Mouse (Mus musculus): Measurements from ENCODE around the gene Dhx16. TPM values are rescaled to one million over a fixed set of nuclear protein-coding genes. Genes with fewer than 3 reads are reported as not detected.

Dhx16 gene
- polyA plus RNA-seq, 1 experiment from 2014 or later = 29.8 TPM

DNA sequence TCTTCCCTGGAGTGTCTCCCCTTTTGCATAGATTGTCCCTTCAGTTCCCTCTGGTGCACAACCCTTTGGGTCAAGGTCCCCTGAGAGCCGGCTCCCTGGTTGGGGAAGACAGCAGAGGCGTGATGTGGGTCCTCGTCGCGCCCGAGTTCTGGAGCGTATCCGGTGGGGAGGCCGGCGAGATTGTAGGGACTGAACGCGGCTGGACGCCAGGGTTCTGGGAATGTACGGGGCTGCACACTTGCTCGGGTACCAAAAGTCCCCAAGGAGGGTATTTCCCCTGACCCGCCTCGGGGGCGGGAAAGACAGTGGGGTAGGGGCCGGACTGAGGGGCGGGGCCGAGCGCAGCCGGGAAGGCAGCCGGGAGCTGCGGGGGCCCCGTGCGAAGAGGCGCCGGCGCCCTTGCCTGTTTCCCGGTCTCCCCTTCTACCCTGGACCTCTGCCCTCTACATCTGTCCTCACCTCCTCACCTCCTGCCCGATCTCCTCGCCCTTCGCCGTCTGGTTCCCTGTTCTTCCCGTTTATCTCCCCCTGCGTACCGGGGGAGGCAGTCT is 13.3 kb upstream of the Dhx16 start:
- Histone ChIP-seq H3K36me3 (ENCODE audit: control insufficient read depth, insufficient read depth) (peaks cover 3% of the 10 kb centered on the region; the same call in 1 of the 2 replicates), H3K27ac (ENCODE audit: low read length) (peak overlapping the region; percentile 78), H3K9ac (ENCODE audit: low read depth, low read length) (peak overlapping the region; percentile 52), H3K4me1 (ENCODE audit: control insufficient read depth, low read depth, low read length) (peaks cover 27% of the 10 kb centered on the region), H3K27me3 (ENCODE audit: control insufficient read depth, insufficient read depth, low read depth, low read length) (peaks cover 62% of the 10 kb centered on the region), H3K4me3 (ENCODE audit: low read depth, low read length) (peak overlapping the region; percentile 57), H3K9me3 (replicated peaks; ENCODE audit: control insufficient read depth, low read length) (peaks cover 2% of the 10 kb centered on the region; the same call in 1 of the 2 replicates), H3K4me2 (ENCODE audit: low read depth, low read length) (peak overlapping the region; percentile 79)
- ATAC-seq (ENCODE audit: low read depth) = peak; percentile 10; the same call in 1 of the 2 replicates
- 0% methylated on average over 37 of the region's 38 CpGs for WGBS (ENCODE audit: insufficient replicate concordance)

DNA sequence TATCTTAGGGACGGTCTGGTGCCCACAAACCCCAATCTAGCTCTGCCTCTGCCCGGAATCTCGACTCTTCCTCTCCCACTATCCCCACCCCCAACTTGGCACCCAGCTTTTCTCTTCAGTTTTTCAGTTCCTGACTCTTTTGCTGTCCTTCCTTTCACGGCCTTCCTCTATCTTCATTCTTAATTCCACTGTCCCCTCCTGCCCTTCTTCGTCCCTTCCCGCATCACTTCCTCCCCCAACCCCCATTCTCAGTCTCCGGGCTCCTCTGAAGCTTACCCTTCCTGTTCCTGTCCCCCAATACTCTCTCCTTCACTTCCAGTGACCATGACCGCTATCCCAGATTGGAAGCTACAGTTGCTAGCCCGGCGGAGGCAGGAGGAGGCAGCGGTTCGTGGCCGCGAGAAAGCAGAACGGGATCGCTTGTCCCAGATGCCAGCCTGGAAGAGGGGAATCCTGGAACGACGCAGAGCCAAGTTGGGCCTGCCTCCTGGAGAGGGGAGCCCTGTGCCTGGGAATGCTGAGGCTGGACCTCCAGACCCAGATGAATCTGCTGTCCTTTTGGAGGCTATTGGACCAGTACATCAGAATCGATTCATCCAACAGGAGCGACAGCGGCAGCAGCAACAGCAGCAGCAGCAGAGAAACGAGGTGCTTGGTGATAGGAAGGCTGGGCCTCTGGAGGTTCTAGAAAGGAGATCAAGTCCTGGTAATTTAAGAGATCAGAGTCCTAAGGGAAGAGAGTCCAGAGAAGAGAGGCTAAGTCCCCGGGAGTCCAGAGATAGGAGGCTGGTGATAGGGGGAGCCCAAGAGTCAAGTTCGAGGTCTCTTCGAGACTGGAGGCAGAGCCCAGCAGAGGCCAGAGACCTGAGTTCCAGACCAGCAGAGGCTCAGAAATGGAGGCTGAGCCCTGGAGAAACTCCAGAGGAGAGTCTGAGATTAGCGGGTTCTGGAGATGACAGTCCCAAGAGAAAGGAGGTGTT is 12.4 kb upstream of the Dhx16 start:
- Histone ChIP-seq H3K4me1 (ENCODE audit: control insufficient read depth, low read depth, low read length) (peaks cover 24% of the 10 kb centered on the region), H3K27ac (ENCODE audit: low read length) (peak overlapping the region; percentile 78), H3K4me2 (ENCODE audit: low read depth, low read length) (peak overlapping the region; percentile 79), H3K36me3 (ENCODE audit: control insufficient read depth, insufficient read depth) (peaks cover 3% of the 10 kb centered on the region; the same call in 1 of the 2 replicates), H3K9ac (ENCODE audit: low read depth, low read length) (peak overlapping the region; percentile 52), H3K9me3 (replicated peaks; ENCODE audit: control insufficient read depth, low read length) (peaks cover 2% of the 10 kb centered on the region; the same call in 1 of the 2 replicates), H3K4me3 (ENCODE audit: low read depth, low read length) (peak overlapping the region; percentile 57), H3K27me3 (ENCODE audit: control insufficient read depth, insufficient read depth, low read depth, low read length) (peaks cover 62% of the 10 kb centered on the region)
- 5% methylated on average over 26 of the region's 26 CpGs for WGBS (ENCODE audit: insufficient replicate concordance)
- no peak for ATAC-seq (ENCODE audit: low read depth)

DNA sequence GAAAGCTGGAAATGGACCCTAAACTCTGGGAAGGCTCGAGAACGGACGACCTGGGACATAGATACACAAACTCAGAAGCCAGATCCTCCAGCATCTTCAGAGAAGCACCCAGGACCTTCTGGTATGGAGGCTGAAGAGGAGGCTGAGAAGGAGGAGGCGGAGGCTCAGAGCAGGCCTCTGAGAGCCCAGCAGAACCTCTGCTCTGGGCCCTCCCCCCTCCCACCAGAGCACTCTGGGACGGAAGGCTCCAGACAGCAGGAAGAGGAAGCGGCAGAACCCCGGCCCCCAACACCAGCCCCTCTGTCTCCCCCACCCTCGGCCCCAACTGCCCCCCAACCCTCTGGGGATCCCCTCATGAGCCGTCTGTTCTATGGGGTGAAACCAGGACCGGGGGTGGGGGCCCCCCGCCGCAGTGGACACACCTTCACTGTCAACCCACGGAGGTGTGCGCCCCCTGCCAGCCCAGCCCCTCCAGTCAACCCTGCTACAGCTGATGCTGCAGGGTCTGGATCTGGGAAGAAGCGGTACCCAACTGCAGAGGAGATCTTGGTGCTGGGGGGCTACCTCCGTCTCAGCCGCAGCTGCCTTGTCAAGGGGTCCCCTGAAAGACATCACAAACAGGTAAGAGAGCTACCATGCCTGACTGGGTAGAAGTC is 11.3 kb upstream of the Dhx16 start:
- H3K4me2 ChIP-seq (ENCODE audit: low read depth, low read length) = peak overlapping the region; percentile 42
- peak overlapping the region; percentile 78 for H3K27ac ChIP-seq (ENCODE audit: low read length)
- H3K4me1 ChIP-seq (ENCODE audit: control insufficient read depth, low read depth, low read length) = peaks cover 28% of the 10 kb centered on the region
- whole genome bisulfite sequencing (ENCODE audit: insufficient replicate concordance) = 11% methylated on average over 17 of the region's 17 CpGs
- peaks cover 3% of the 10 kb centered on the region; the same call in 1 of the 2 replicates for H3K36me3 ChIP-seq (ENCODE audit: control insufficient read depth, insufficient read depth)
- peaks cover 2% of the 10 kb centered on the region; the same call in 1 of the 2 replicates for H3K9me3 ChIP-seq (replicated peaks; ENCODE audit: control insufficient read depth, low read length)
- peak overlapping the region; percentile 57 for H3K4me3 ChIP-seq (ENCODE audit: low read depth, low read length)
- ATAC-seq (ENCODE audit: low read depth) = no peak
- H3K27me3 ChIP-seq (ENCODE audit: control insufficient read depth, insufficient read depth, low read depth, low read length) = peaks cover 62% of the 10 kb centered on the region
- peak overlapping the region; percentile 54 for H3K9ac ChIP-seq (ENCODE audit: low read depth, low read length)

DNA sequence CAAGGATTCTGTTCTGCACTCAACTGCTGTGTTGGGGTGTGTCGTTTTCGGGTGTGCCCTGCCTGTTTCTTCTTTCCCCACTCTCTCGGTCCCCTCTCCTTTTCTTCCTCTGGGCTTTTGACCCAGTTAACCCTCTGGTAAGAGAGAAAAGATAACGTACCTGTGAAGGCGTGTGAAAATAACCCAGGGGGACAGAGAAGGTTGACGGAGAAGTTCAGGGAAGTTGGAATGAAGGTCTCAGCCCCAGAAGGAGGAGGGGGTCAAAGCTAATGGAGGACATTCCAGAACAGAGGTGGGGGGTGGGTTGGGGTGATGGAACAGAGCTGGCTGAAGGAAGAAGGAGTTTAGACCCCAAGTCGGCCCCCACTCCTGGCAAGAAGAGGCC is 10.7 kb upstream of the Dhx16 start:
- ATAC-seq (ENCODE audit: low read depth) = no peak
- H3K27me3 ChIP-seq (ENCODE audit: control insufficient read depth, insufficient read depth, low read depth, low read length) = peaks cover 62% of the 10 kb centered on the region
- peak overlapping the region; percentile 57 for H3K4me3 ChIP-seq (ENCODE audit: low read depth, low read length)
- H3K27ac ChIP-seq (ENCODE audit: low read length) = peak overlapping the region; percentile 78
- 3% methylated on average over 7 of the region's 7 CpGs for WGBS (ENCODE audit: insufficient replicate concordance)
- peak overlapping the region; percentile 42 for H3K4me2 ChIP-seq (ENCODE audit: low read depth, low read length)
- peaks cover 3% of the 10 kb centered on the region; the same call in 1 of the 2 replicates for H3K36me3 ChIP-seq (ENCODE audit: control insufficient read depth, insufficient read depth)
- H3K9ac ChIP-seq (ENCODE audit: low read depth, low read length) = peak overlapping the region; percentile 54
- peaks cover 35% of the 10 kb centered on the region for H3K4me1 ChIP-seq (ENCODE audit: control insufficient read depth, low read depth, low read length)
- peaks cover 2% of the 10 kb centered on the region; the same call in 1 of the 2 replicates for H3K9me3 ChIP-seq (replicated peaks; ENCODE audit: control insufficient read depth, low read length)

DNA sequence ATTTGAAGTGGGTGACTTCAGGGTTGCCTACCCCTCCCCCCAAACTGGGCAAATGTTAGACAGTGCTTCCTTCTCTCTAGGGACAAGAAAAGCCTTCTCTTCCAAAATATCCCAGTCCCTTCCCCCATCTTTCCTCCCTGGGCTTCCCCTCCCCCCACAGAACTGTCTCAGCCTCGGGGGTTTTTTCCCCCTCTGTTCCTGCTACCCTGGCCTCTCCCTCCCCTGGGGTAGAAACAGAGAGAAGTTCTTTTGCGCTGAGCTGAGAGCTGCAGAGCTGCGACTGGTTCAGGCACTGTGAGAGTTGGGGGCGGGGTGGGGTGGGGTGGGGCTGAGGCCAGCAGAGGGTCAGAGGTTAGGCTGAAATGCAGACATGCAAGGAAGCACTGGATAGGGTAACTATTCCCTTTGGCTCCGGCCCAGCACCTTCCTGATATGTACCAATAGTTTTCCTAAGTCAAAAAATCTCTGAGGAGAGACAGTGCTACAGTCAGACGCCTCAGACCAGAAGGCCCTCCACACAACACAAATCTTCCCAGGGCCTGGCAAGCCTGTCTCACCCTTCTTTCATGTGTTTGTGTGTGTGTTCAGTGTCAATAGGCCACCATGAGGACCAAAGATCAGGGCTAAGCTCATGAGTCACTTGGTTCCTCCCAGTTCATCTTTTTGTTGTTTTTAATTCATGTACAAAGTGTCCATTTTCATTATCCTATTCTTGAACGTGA is 10.1 kb upstream of the Dhx16 start:
- H3K27ac ChIP-seq (ENCODE audit: low read length) = peak overlapping the region; percentile 78

DNA sequence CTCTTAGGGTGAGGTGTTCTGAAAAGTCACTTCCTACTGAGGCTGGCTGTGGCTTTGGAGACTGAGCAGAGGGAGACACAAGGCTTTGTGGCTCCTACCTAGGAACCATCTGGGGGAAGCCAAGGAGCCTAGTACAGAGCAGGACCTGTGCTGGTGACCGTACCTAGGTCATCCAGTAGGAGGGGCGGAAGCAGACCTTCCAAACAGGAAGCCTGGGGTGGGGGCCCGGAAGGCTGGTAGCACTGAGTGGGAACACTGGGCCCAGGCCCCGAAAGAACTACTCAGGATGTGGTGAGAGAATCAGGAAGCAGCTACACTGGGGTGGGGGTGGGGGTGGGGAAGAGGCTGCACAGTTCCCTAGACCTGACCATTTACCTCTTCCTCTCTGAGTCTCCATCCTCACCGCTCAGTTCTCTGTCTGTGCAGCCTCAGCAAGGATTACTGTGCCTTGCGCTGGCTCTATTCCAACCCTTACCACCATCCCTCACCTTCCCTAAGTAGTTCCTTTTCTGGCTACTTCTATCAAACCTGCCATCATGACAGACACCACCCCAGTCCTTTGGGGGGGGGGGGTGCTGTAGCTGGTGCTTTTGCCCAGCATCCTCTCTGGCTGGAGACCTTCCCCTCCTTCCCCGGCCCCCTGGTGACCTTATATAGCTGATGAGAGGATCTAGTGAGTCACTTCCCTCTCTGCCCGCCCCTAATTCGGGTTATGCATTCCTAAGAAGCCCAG is 9.3 kb upstream of the Dhx16 start:
- 19% methylated on average over 9 of the region's 9 CpGs for WGBS (ENCODE audit: insufficient replicate concordance)
- peak; percentile 20 for ATAC-seq (ENCODE audit: low read depth)
- no peak overlapping the region for H3K9ac ChIP-seq (ENCODE audit: low read depth, low read length)

More for the DNA sequence above, 10.1 kb upstream of the Dhx16 start:
- H3K9ac ChIP-seq (ENCODE audit: low read depth, low read length) = peak overlapping the region; percentile 54
- H3K9me3 ChIP-seq (replicated peaks; ENCODE audit: control insufficient read depth, low read length) = peaks cover 2% of the 10 kb centered on the region; the same call in 1 of the 2 replicates
- H3K4me3 ChIP-seq (ENCODE audit: low read depth, low read length) = peak overlapping the region; percentile 57
- peak; percentile 68 for ATAC-seq (ENCODE audit: low read depth)
- 8% methylated on average over 7 of the region's 7 CpGs for WGBS (ENCODE audit: insufficient replicate concordance)
- peaks cover 3% of the 10 kb centered on the region; the same call in 1 of the 2 replicates for H3K36me3 ChIP-seq (ENCODE audit: control insufficient read depth, insufficient read depth)
- H3K4me1 ChIP-seq (ENCODE audit: control insufficient read depth, low read depth, low read length) = peaks cover 40% of the 10 kb centered on the region
- peaks cover 56% of the 10 kb centered on the region for H3K27me3 ChIP-seq (ENCODE audit: control insufficient read depth, insufficient read depth, low read depth, low read length)
- H3K4me2 ChIP-seq (ENCODE audit: low read depth, low read length) = peak overlapping the region; percentile 42

DNA sequence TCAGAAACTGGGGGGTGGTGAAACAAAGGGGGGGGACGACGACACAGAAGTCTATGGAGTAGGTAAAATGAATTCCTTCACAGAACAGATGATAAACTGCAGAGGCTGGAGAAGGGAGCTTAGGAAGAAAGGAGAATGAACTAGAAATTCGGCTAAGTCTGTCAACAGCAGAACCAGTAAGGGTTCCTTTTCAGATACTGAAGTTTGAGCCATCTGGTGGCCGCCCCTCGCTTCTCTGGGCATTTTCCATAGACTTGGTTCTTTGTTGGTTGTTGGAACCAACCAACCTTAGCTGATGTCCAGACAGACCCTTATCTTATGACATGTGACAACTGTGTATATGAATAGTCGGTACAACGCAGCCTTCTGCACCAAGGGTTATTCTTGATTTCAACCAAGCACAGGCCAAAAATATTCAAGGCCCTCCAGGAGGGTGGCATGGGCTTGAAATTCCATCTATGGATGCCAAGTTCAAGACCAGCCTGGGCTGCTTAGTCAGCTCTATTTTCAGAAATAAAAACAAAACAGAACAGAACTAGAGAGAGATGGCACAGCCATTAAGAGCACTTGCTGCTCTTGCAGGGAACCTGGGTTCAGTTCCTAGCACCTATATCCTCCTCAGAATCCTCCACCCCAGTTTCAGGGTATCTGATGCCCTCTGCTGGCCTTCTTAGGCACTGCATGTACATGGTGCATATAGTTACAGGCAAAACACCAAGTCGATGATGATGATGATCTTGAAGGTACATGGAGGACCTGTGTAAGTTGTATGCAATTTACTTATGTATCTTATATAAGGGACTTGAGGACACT is 8.5 kb upstream of the Dhx16 start:
- H3K4me3 ChIP-seq (ENCODE audit: low read depth, low read length) = peak overlapping the region; percentile 39
- H3K4me2 ChIP-seq (ENCODE audit: low read depth, low read length) = peak overlapping the region; percentile 41
- H3K27ac ChIP-seq (ENCODE audit: low read length) = peak overlapping the region; percentile 65
- H3K4me1 ChIP-seq (ENCODE audit: control insufficient read depth, low read depth, low read length) = peaks cover 31% of the 10 kb centered on the region
- WGBS (ENCODE audit: insufficient replicate concordance) = 32% methylated on average over 8 of the region's 8 CpGs
- peaks cover 2% of the 10 kb centered on the region; the same call in 1 of the 2 replicates for H3K9me3 ChIP-seq (replicated peaks; ENCODE audit: control insufficient read depth, low read length)
- ATAC-seq (ENCODE audit: low read depth) = no peak
- H3K9ac ChIP-seq (ENCODE audit: low read depth, low read length) = no peak overlapping the region
- peaks cover 40% of the 10 kb centered on the region for H3K27me3 ChIP-seq (ENCODE audit: control insufficient read depth, insufficient read depth, low read depth, low read length)
- H3K36me3 ChIP-seq (ENCODE audit: control insufficient read depth, insufficient read depth) = peaks cover 3% of the 10 kb centered on the region; the same call in 1 of the 2 replicates

More for the DNA sequence above, 9.3 kb upstream of the Dhx16 start:
- H3K27me3 ChIP-seq (ENCODE audit: control insufficient read depth, insufficient read depth, low read depth, low read length) = peaks cover 48% of the 10 kb centered on the region
- peak overlapping the region; percentile 78 for H3K27ac ChIP-seq (ENCODE audit: low read length)
- peak overlapping the region; percentile 42 for H3K4me2 ChIP-seq (ENCODE audit: low read depth, low read length)
- H3K36me3 ChIP-seq (ENCODE audit: control insufficient read depth, insufficient read depth) = peaks cover 3% of the 10 kb centered on the region; the same call in 1 of the 2 replicates
- H3K4me3 ChIP-seq (ENCODE audit: low read depth, low read length) = peak overlapping the region; percentile 57
- H3K9me3 ChIP-seq (replicated peaks; ENCODE audit: control insufficient read depth, low read length) = peaks cover 2% of the 10 kb centered on the region; the same call in 1 of the 2 replicates
- H3K4me1 ChIP-seq (ENCODE audit: control insufficient read depth, low read depth, low read length) = peaks cover 39% of the 10 kb centered on the region

All from liver, embryonic 16.5 days (tissue).